Mouse (Mus musculus) lung, embryonic 14.5 days (tissue): Measurements from ENCODE around the gene Fli1. TPM values are rescaled to one million over a fixed set of nuclear protein-coding genes. Genes with fewer than 3 reads are reported as not detected.

Source experiments
- ATAC-seq: fragments of 200-750 bp; cut with Nextera tagmentation; 2 replicates; pipeline ENCODE4 v1.8.0; 2017; ENCODE audit warnings: mild to moderate bottlenecking, moderate TSS enrichment, moderate library complexity; ENCODE audit not compliant: insufficient read depth
- DNase-seq: peaks from one replicate; pipeline ENCODE4 v3.0.0-alpha.2; 2015
- H3K27ac ChIP-seq: fragments of 300-500 bp; sonication (generic); 2 replicates; pipeline ENCODE4 v1.5.1; 2014; ENCODE audit warnings: low read depth, mild to moderate bottlenecking, moderate library complexity
- H3K27me3 ChIP-seq: fragments of 300-500 bp; sonication (generic); 2 replicates; pipeline ENCODE4 v1.6.1; 2014; ENCODE audit warnings: low read length, control low read depth; ENCODE audit not compliant: insufficient read depth
- H3K36me3 ChIP-seq: fragments of 300-500 bp; sonication (generic); 2 replicates; pipeline ENCODE4 v1.6.1; 2014; ENCODE audit warnings: control low read depth; ENCODE audit not compliant: insufficient read depth
- H3K4me1 ChIP-seq: fragments of 300-500 bp; sonication (generic); 2 replicates; pipeline ENCODE4 v1.6.1; 2014; ENCODE audit warnings: antibody characterized with exemption, control low read depth; ENCODE audit not compliant: insufficient read depth
- H3K4me2 ChIP-seq: fragments of 300-500 bp; sonication (generic); 2 replicates; pipeline ENCODE4 v1.6.1; 2014; ENCODE audit warnings: mild to moderate bottlenecking
- H3K4me3 ChIP-seq: fragments of 300-500 bp; sonication (generic); 2 replicates; pipeline ENCODE4 v1.5.1; 2014; ENCODE audit warnings: low read depth, low read length
- H3K9ac ChIP-seq: fragments of 300-500 bp; sonication (generic); 2 replicates; pipeline ENCODE4 v1.6.1; 2014
- H3K9me3 ChIP-seq: fragments of 300-500 bp; sonication (generic); 2 replicates; pipeline ENCODE4 v1.6.1; 2016; ENCODE audit warnings: low read depth, low read length, control low read depth
- CTCF ChIP-seq: IDR thresholded peaks from 2 replicates; pipeline ENCODE4 v1.5.1; 2016; ENCODE audit warnings: antibody characterized with exemption, low read depth
- WGBS: fragments of 180-500 bp; shearing (Covaris S2); extraction: QIAGEN DNeasy Blood & Tissue Kit; methylation state at CpG from one replicate; pipeline ENCODE4 v1.1.7; 2014; 5-methylcytosine and 5-hydroxymethylcytosine counted together
- polyA plus RNA-seq: library from polyadenylated mRNA; unstranded; fragments of >200 nt; fragmentation: Nextera tagmentation; extraction: Ambion mirVana; gene quantifications from 2 replicates; pipeline ENCODE4 v1.2.1, GENCODE M21; 2014

The Fli1 gene
- polyA plus RNA-seq, 1 experiment from 2014 or later = 37.8 TPM

GRCm38 (mm10) chr9:32543040-32543581 is 450 bp upstream of the Fli1 start:
- peak overlapping the region; percentile 78 for H3K4me3 ChIP-seq
- DNase-seq = peak; percentile 50
- peak overlapping the region; percentile 57 for H3K9ac ChIP-seq
- peak overlapping the region; percentile 65; the same call in 1 of the 2 replicates for H3K27ac ChIP-seq
- H3K36me3 ChIP-seq = no peaks in the 10 kb centered on the region
- peaks cover 48% of the 10 kb centered on the region for H3K27me3 ChIP-seq
- peaks cover 34% of the 10 kb centered on the region for H3K4me1 ChIP-seq
- no peak for TF ChIP-seq CTCF
- no peak for ATAC-seq
- no peaks in the 10 kb centered on the region for H3K9me3 ChIP-seq
- H3K4me2 ChIP-seq = peak overlapping the region; percentile 97
- WGBS = 1% methylated on average over 18 of the region's 18 CpGs

GRCm38 (mm10) chr9:32541223-32541901 is 1.3 kb downstream of the Fli1 start:
- under 1% methylated on average over 30 of the region's 30 CpGs for WGBS
- Histone ChIP-seq H3K9me3 (no peaks in the 10 kb centered on the region), H3K4me1 (peaks cover 34% of the 10 kb centered on the region), H3K4me2 (peak overlapping the region; percentile 97), H3K4me3 (peak overlapping the region; percentile 78), H3K27ac (peak overlapping the region; percentile 93), H3K9ac (peak overlapping the region; percentile 91), H3K27me3 (peaks cover 42% of the 10 kb centered on the region), H3K36me3 (no peaks in the 10 kb centered on the region)
- ATAC-seq = peak; percentile 38; the same call in 1 of the 2 replicates
- no peak for TF ChIP-seq CTCF
- peak; percentile 73 for DNase-seq

GRCm38 (mm10) chr9:32540406-32541222 is 2.0 kb downstream of the Fli1 start:
- no peaks in the 10 kb centered on the region for H3K9me3 ChIP-seq
- no peak for TF ChIP-seq CTCF
- H3K36me3 ChIP-seq = no peaks in the 10 kb centered on the region
- peak overlapping the region; percentile 91 for H3K9ac ChIP-seq
- peak overlapping the region; percentile 93 for H3K27ac ChIP-seq
- peaks cover 35% of the 10 kb centered on the region for H3K27me3 ChIP-seq
- ATAC-seq = peak; percentile 25
- under 1% methylated on average over 63 of the region's 70 CpGs for WGBS
- peak overlapping the region; percentile 78 for H3K4me3 ChIP-seq
- DNase-seq = peak; percentile 68
- peak overlapping the region; percentile 97 for H3K4me2 ChIP-seq
- H3K4me1 ChIP-seq = peaks cover 29% of the 10 kb centered on the region

GRCm38 (mm10) chr9:32540061-32540405 is 2.6 kb downstream of the Fli1 start:
- WGBS = 3% methylated on average over 13 of the region's 13 CpGs
- H3K27me3 ChIP-seq = peaks cover 31% of the 10 kb centered on the region
- no peaks in the 10 kb centered on the region for H3K36me3 ChIP-seq
- H3K4me2 ChIP-seq = peak overlapping the region; percentile 97
- H3K9me3 ChIP-seq = no peaks in the 10 kb centered on the region
- H3K4me3 ChIP-seq = peak overlapping the region; percentile 78
- peak overlapping the region; percentile 91 for H3K9ac ChIP-seq
- no peak for TF ChIP-seq CTCF
- peak; percentile 53 for DNase-seq
- peak; percentile 40 for ATAC-seq
- peaks cover 25% of the 10 kb centered on the region for H3K4me1 ChIP-seq
- H3K27ac ChIP-seq = peak overlapping the region; percentile 93

- peaks cover 19% of the 10 kb centered on the region for H3K4me1 ChIP-seq
- no peaks in the 10 kb centered on the region for H3K9me3 ChIP-seq
- no peaks in the 10 kb centered on the region for H3K36me3 ChIP-seq
- H3K27ac ChIP-seq = no peak overlapping the region
- peaks cover 30% of the 10 kb centered on the region for H3K27me3 ChIP-seq
- peak overlapping the region; percentile 91; the same call in 1 of the 2 replicates for H3K9ac ChIP-seq
- no peak for ATAC-seq
- WGBS = 43% methylated on average over 3 of the region's 3 CpGs
- H3K4me3 ChIP-seq = peak overlapping the region; percentile 78
- no peak for DNase-seq
- peak overlapping the region; percentile 97 for H3K4me2 ChIP-seq
- no peak for TF ChIP-seq CTCF
Measured at GRCm38 (mm10) chr9:32539321-32539761, 3.3 kb downstream of the Fli1 start.

GRCm38 (mm10) chr9:32538124-32538523 is 4.5 kb downstream of the Fli1 start:
- Histone ChIP-seq H3K27ac (no peak overlapping the region), H3K27me3 (peaks cover 18% of the 10 kb centered on the region), H3K9ac (no peak overlapping the region), H3K4me3 (peak overlapping the region; percentile 78; the same call in 1 of the 2 replicates), H3K4me1 (peaks cover 10% of the 10 kb centered on the region), H3K36me3 (no peaks in the 10 kb centered on the region), H3K4me2 (peak overlapping the region; percentile 97), H3K9me3 (no peaks in the 10 kb centered on the region)
- ATAC-seq (no peak), DNase-seq (no peak)
- no peak for TF ChIP-seq CTCF
- WGBS = 76% methylated on average over 5 of the region's 5 CpGs

- no peak for DNase-seq
- TF ChIP-seq CTCF = no peak
- Histone ChIP-seq H3K27me3 (peaks cover 14% of the 10 kb centered on the region), H3K9ac (no peak overlapping the region), H3K27ac (no peak overlapping the region), H3K4me3 (0 out of 2 replicates have a peak overlapping the region, but pooled peaks have one; percentile 78), H3K36me3 (no peaks in the 10 kb centered on the region), H3K4me1 (peaks cover 7% of the 10 kb centered on the region), H3K4me2 (peak overlapping the region; percentile 97), H3K9me3 (no peaks in the 10 kb centered on the region)
- ATAC-seq = no peak
- 59% methylated on average over 6 of the region's 6 CpGs for WGBS
Measured at GRCm38 (mm10) chr9:32537706-32538105, 5.0 kb downstream of the Fli1 start.
